Mouse (Mus musculus): ENCODE measurements at regions not wholly inside any gene's neighbourhood (a gene's known extent, or its start where the extent isn't known, plus 50 kb on each side); places are given as distances from the start of the nearest gene placed in this dataset.

DNA sequence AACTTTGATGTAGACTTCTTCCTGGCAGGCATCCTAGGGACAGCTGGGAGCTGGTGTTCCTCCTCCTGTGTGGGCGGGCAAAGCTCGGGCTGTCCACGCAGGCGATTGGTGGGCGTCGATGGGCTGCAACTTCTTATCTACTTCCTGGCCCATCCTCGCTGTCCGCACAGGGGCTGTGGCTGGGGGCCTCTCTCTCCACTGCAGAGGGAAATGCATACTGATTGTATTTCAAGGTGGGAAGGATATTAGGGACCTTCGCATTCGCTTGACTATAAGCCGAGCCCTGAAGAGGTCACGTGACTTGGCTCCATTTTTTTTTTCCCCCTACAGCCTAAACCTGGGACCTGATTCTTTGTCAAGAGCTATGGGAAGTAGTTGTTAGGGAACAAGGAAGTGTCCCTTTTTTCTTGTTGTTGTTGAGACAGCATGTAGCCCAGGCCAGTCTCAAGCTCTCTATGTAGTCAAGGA is 164.4 kb upstream of the Ubr2 start:
- TF ChIP-seq CTCF (IDR thresholded peaks at IDR 0.05; ENCODE audit: control insufficient read depth, insufficient read depth, insufficient read length), result no peak
- TF ChIP-seq MYOD1 (IDR thresholded peaks at IDR 0.05; ENCODE audit: control insufficient read depth, insufficient read length, low read depth), result no peak

Measured in C2C12 (cell line).